Mouse (Mus musculus) forebrain, embryonic 15.5 days (tissue): ENCODE results near the gene Morc4. TPM values are rescaled to one million over a fixed set of nuclear protein-coding genes. Genes with fewer than 3 reads are reported as not detected.

Experiments
- ATAC-seq: fragments of 200-750 bp; cut with Nextera tagmentation; replicated peaks from 2 replicates; pipeline ENCODE4 v1.8.0; 2017; ENCODE audit warnings: mild to moderate bottlenecking, moderate TSS enrichment, moderate library complexity
- H3K27ac ChIP-seq: fragments of 300-500 bp; sonication (generic); replicated peaks from 2 replicates; pipeline ENCODE4 v1.5.1; 2015; ENCODE audit warnings: mild to moderate bottlenecking, inconsistent platforms
- H3K27me3 ChIP-seq: fragments of 300-500 bp; sonication (generic); 2 replicates; pipeline ENCODE4 v1.6.1; 2015; ENCODE audit warnings: inconsistent platforms
- H3K36me3 ChIP-seq: fragments of 300-500 bp; sonication (generic); 2 replicates; pipeline ENCODE4 v1.6.1; 2015; ENCODE audit warnings: mild to moderate bottlenecking, inconsistent platforms
- H3K4me1 ChIP-seq: fragments of 300-500 bp; sonication (generic); 2 replicates; pipeline ENCODE4 v1.6.1; 2015; ENCODE audit warnings: inconsistent platforms
- H3K4me2 ChIP-seq: fragments of 300-500 bp; sonication (generic); replicated peaks from 2 replicates; pipeline ENCODE4 v1.6.1; 2015; ENCODE audit warnings: mild to moderate bottlenecking, inconsistent platforms
- H3K4me3 ChIP-seq: fragments of 300-500 bp; sonication (generic); 2 replicates; pipeline ENCODE4 v1.5.1; 2015; ENCODE audit warnings: mild to moderate bottlenecking, inconsistent platforms
- H3K9ac ChIP-seq: fragments of 300-500 bp; sonication (generic); replicated peaks from 2 replicates; pipeline ENCODE4 v1.6.1; 2015; ENCODE audit warnings: mild to moderate bottlenecking, inconsistent platforms
- H3K9me3 ChIP-seq: fragments of 300-500 bp; sonication (generic); 2 replicates; pipeline ENCODE4 v1.6.1; 2016; ENCODE audit warnings: inconsistent platforms
- WGBS: fragments of 180-500 bp; shearing (Covaris S2); methylation state at CpG from one replicate; pipeline ENCODE4 v1.1.7; 2015; ENCODE audit warnings: mixed read lengths; 5-methylcytosine and 5-hydroxymethylcytosine counted together
- polyA plus RNA-seq: library from polyadenylated mRNA; unstranded; fragments of >200 nt; fragmentation: Nextera tagmentation; extraction: Ambion mirVana; gene quantifications from 2 replicates; pipeline ENCODE4 v1.2.1, GENCODE M21; 2015

Morc4 gene
- polyA plus RNA-seq, 1 experiment from 2014 or later: 2.5 TPM

GRCm38 (mm10) chrX:139777357-139777756, 94.1 kb downstream of the Morc4 start:
- no peaks in the 10 kb centered on the region for H3K4me1 ChIP-seq
- H3K9me3 ChIP-seq: no peaks in the 10 kb centered on the region
- ATAC-seq: no peak
- no peak overlapping the region for H3K4me2 ChIP-seq
- 45% methylated on average over 4 of the region's 4 CpGs for whole genome bisulfite sequencing
- no peak overlapping the region for H3K9ac ChIP-seq
- no peaks in the 10 kb centered on the region for H3K36me3 ChIP-seq
- H3K4me3 ChIP-seq: no peak overlapping the region
- H3K27me3 ChIP-seq: no peaks in the 10 kb centered on the region
- H3K27ac ChIP-seq: no peak overlapping the region

GRCm38 (mm10) chrX:139775084-139775612, 96.3 kb downstream of the Morc4 start:
- no peaks in the 10 kb centered on the region for H3K9me3 ChIP-seq
- ATAC-seq: no peak
- no peaks in the 10 kb centered on the region for H3K27me3 ChIP-seq
- H3K9ac ChIP-seq: no peak overlapping the region
- H3K36me3 ChIP-seq: no peaks in the 10 kb centered on the region
- no peaks in the 10 kb centered on the region for H3K4me1 ChIP-seq
- H3K4me2 ChIP-seq: no peak overlapping the region
- 74% methylated on average over 7 of the region's 7 CpGs for WGBS
- no peak overlapping the region for H3K4me3 ChIP-seq
- H3K27ac ChIP-seq: no peak overlapping the region

GRCm38 (mm10) chrX:139774309-139775083, 97.0 kb downstream of the Morc4 start:
- Histone ChIP-seq H3K27me3 (no peaks in the 10 kb centered on the region), H3K4me2 (no peak overlapping the region), H3K4me1 (no peaks in the 10 kb centered on the region), H3K27ac (no peak overlapping the region), H3K36me3 (no peaks in the 10 kb centered on the region), H3K9ac (no peak overlapping the region), H3K4me3 (no peak overlapping the region), H3K9me3 (no peaks in the 10 kb centered on the region)
- ATAC-seq: no peak; the same call in 1 of the 2 replicates
- 44% methylated on average over 18 of the region's 18 CpGs for WGBS

Other genes starting within 250 kb of the Morc4 start
- 0.74 and 1.0 TPM in 2 replicates for gene Tbc1d8b, start 186.7 kb downstream of the Morc4 start, polyA plus RNA-seq
- not detected in 2 replicates for gene Gm15013, start 157.2 kb downstream of the Morc4 start, polyA plus RNA-seq
- not detected in 2 replicates for gene Ripply1, start 89.3 kb downstream of the Morc4 start, polyA plus RNA-seq
- 0.70 and 2.0 TPM in 2 replicates for gene Cldn2, start 70.8 kb downstream of the Morc4 start, polyA plus RNA-seq
- gene Rbm41, start 126.9 kb upstream of the Morc4 start, polyA plus RNA-seq: 7.1 TPM in 2 replicates
- 1.9 and 3.0 TPM in 2 replicates for gene Nup62cl, start 191.0 kb upstream of the Morc4 start, polyA plus RNA-seq
- not detected in 2 replicates for gene Pih1h3b, start 191.2 kb upstream of the Morc4 start, polyA plus RNA-seq